Mouse (Mus musculus): Measurements from ENCODE around the gene Zhx3. TPM values are rescaled to one million over a fixed set of nuclear protein-coding genes. Genes with fewer than 3 reads are reported as not detected.

The Zhx3 gene
- polyA plus RNA-seq, 1 experiment: 11.0 TPM

DNA sequence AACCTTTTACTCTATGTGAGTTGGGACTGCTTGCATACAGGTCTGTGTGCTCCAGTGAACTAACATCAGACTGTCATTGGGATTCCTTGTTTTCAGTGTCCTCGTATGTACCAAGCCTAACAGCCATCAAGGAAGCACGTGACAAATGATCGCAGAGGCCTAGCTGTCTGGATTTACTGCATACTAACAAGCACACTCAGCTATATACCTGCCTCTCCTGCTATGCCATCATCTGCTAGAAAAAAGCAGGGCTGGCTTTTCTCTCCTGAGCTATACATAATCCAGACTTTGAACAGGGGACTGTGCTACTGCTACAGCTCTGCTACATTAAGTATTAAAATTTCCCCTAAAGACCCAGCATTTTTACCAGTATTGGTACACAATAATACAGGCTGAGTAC is 70.5 kb downstream of the Zhx3 start:
- H3K4me1 ChIP-seq (ENCODE audit: control insufficient read depth, insufficient read depth, insufficient read length, low read length): peaks cover 27% of the 10 kb centered on the region
- H3K27ac ChIP-seq (replicated peaks; ENCODE audit: low read depth, low read length): no peak overlapping the region

DNA sequence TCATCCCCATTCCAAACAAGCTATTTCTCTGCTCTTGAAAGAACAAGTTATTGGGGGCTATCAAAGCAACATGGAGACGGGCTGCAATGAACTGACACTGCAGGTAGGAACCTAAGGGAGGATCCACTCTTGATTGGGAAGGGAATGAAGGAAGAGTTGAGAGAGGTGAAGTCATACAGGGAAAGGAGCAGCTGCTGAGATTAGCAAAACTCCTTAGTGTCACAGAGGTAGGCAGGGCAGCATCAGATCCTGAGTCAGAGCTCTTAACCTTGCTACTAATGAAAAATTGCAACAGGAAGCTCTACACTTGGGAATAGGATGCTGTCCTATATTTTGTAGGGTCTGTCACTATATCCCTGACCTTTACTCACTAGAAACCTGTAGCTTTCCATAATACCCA is 71.8 kb downstream of the Zhx3 start:
- H3K27ac ChIP-seq (replicated peaks; ENCODE audit: low read depth, low read length): no peak overlapping the region
- H3K4me1 ChIP-seq (ENCODE audit: control insufficient read depth, insufficient read depth, insufficient read length, low read length): peaks cover 27% of the 10 kb centered on the region
- no peak overlapping the region for H3K4me3 ChIP-seq (ENCODE audit: insufficient read depth, low read depth, low read length)

More for the DNA sequence above, 70.5 kb downstream of the Zhx3 start:
- no peak overlapping the region for H3K4me3 ChIP-seq (ENCODE audit: insufficient read depth, low read depth, low read length)

DNA sequence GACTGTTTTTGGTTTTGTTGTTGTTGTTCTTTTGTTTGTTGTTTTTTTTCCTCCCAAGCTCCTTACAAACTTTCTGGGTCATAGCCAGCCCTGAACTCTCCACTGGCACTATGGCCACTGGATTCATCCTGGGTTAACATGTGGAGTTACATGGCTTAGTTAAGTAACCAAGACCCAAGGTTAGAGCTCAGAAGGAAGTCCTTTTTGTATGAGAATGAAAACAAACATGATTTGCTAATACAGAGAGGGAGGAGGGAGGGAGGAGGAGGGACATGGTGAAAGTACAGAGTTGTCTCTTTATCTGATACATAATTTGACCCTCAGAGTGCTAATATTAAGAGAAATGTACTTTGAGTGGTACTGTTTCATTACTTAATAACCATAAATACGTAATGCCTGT is 74.6 kb downstream of the Zhx3 start:
- peaks cover 17% of the 10 kb centered on the region for H3K4me1 ChIP-seq (ENCODE audit: control insufficient read depth, insufficient read depth, insufficient read length, low read length)
- H3K27ac ChIP-seq (replicated peaks; ENCODE audit: low read depth, low read length): peak overlapping the region; percentile 58
- no peak overlapping the region for H3K4me3 ChIP-seq (ENCODE audit: insufficient read depth, low read depth, low read length)

DNA sequence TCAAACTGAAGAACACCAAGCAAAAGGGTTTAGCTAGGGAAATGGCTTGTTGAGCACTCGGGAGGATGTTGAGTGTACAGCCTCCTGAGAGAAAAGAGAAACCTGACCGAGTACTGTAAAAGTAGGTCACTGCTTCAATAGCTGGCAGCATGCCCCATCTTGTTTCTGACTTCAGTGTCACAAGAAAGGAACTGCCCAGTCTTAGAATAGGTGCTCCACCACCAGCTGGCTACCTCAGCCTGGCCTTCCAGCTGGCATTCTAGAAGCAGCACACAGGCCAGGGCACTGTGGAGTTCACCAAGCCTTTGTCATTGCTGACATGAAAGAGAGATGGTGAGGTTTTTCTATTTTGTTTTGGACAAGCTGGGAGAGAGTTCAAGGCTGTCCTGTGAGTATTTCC is 75.8 kb downstream of the Zhx3 start:
- H3K4me3 ChIP-seq (ENCODE audit: insufficient read depth, low read depth, low read length): no peak overlapping the region
- peak overlapping the region; percentile 64 for H3K27ac ChIP-seq (replicated peaks; ENCODE audit: low read depth, low read length)
- H3K4me1 ChIP-seq (ENCODE audit: control insufficient read depth, insufficient read depth, insufficient read length, low read length): peaks cover 13% of the 10 kb centered on the region

DNA sequence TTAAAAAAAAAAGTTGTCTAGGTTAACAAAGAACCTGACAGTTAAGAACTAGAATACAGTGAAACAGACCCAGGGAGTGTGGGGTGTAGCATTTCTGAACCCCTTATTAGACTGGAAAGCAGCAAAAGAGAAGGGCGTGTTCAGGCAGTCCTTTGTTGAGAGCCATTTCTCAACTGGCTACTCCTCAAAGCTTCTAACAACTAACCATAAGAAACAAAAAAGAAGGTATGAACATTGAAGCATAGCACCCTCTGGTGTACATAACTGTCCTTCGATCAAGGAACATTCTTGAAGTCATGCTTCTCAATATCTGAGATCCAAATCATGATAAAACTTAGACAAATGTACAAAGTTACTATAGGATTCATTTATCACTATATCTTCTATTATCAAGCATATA is 79.7 kb downstream of the Zhx3 start:
- Histone ChIP-seq H3K4me1 (ENCODE audit: control insufficient read depth, insufficient read depth, insufficient read length, low read length) (peaks cover 13% of the 10 kb centered on the region), H3K27ac (replicated peaks; ENCODE audit: low read depth, low read length) (no peak overlapping the region), H3K4me3 (ENCODE audit: insufficient read depth, low read depth, low read length) (no peak overlapping the region)

DNA sequence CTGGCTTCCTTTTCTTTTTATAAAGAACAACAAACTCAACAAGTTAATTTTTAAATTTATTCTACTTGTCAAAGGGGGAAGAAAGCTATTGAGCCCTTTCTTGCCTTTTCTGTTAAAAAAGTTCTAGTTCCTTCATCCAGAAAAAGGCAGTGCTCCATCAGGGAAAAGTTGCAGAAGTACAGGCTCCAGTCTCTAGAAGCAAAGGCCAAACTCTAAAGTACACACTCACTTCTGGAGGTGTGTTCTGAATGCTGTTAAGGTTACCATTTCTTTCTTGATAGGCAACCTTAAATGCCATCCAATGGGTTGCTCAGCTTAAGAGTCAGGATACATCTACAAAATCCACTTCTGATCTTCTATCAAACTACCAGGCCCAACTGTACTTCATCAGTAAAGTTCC is 83.1 kb downstream of the Zhx3 start:
- Histone ChIP-seq H3K4me1 (ENCODE audit: control insufficient read depth, insufficient read depth, insufficient read length, low read length) (peaks cover 11% of the 10 kb centered on the region; the same call in 1 of the 2 replicates), H3K4me3 (ENCODE audit: insufficient read depth, low read depth, low read length) (no peak overlapping the region), H3K27ac (replicated peaks; ENCODE audit: low read depth, low read length) (peak overlapping the region; percentile 66)

DNA sequence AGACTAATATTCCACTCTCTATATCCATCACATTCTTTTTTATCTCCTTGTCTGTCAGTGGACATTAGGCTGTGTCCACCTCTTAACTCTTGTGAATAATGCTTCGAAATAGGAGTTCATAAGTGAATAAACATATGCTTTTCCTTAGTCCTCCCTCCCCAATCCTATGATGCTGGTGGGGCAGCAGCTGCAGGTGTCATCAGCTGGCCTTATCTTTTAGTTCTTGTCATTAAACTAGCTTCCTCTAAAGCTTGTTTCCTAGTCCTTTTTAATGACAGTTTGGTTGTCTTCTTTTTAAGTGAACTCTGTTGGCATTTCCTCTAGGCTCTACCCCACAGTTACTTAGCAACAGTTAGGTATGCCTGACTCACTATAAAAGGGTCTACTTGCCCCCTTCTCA is 83.8 kb downstream of the Zhx3 start:
- peak overlapping the region; percentile 72 for H3K27ac ChIP-seq (replicated peaks; ENCODE audit: low read depth, low read length)
- peaks cover 11% of the 10 kb centered on the region; the same call in 1 of the 2 replicates for H3K4me1 ChIP-seq (ENCODE audit: control insufficient read depth, insufficient read depth, insufficient read length, low read length)
- H3K4me3 ChIP-seq (ENCODE audit: insufficient read depth, low read depth, low read length): no peak overlapping the region

DNA sequence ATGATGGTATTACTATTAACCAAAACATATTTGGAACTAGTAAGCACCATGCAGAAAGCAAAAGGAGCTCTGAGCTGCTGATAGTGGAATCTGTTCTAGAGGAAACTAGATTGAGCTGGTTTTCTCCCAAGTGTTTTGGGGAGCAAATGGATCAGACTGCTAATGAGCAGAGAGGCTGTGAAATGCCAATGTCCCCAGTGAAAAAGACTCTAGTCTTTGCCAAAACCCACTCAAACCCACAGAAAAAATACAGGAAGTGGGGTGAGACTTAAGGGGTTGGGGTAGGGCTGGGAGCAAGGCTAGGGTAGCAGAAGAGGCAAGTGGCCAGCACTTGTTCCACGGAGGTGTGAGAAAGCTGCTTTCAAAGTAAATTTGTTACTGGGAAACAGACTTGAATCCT is 86.5 kb downstream of the Zhx3 start:
- Histone ChIP-seq H3K4me3 (ENCODE audit: insufficient read depth, low read depth, low read length) (no peak overlapping the region), H3K27ac (replicated peaks; ENCODE audit: low read depth, low read length) (no peak overlapping the region), H3K4me1 (ENCODE audit: control insufficient read depth, insufficient read depth, insufficient read length, low read length) (peaks cover 14% of the 10 kb centered on the region; the same call in 1 of the 2 replicates)

DNA sequence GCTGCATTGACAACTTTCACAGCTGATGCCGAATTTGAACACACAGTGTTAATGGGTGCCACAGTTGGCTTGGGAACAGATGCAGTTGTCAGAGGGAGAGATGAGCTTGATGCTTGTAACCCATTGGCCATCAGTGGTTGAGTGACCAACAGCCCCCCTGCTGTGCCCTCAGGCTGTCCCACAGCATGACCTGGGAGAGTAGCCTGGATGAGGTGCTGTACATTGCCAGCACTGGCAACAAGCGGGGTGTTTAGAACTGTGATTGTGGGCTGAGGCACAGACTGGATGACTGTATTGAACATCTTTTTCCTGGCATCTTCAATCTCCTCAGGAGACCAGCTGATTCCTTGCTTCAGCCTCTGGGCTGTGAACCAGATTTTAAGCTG is 92.0 kb downstream of the Zhx3 start:
- Histone ChIP-seq H3K4me3 (ENCODE audit: insufficient read depth, low read depth, low read length) (no peak overlapping the region), H3K4me1 (ENCODE audit: control insufficient read depth, insufficient read depth, insufficient read length, low read length) (peaks cover 3% of the 10 kb centered on the region; the same call in 1 of the 2 replicates), H3K27ac (replicated peaks; ENCODE audit: low read depth, low read length) (no peak overlapping the region)

DNA sequence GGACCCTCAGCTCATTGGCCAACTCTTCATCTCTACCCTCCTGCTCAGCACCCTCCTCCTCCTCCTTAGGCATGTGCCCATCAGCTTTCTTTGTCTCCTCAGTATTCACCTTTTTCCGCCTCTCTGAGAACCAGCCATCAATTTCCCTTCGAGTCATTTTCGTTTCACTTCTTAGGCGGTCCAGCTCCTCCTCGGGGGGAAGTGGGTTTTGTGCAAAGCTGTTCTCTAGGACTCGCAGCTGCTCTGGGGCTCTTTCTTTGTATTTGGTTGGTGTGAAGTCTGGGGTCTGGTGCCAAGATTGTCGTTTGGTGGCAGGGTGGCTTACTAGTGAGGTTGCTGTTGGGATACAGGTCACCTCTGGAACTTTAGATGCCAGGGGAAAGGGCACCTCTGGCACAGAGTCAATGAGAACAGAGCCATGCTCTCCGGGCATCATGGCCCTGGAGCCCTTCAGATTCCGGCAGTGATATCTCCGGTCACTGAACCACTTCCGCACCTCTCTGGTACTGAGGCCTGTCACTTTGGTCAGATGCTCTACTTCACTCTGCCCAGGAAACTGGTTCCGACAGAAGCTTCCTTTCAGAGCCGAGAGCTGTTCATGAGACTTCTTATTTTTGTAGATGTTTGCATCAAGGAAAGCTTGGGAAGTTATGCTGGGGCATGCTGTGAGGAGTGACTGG is 92.5 kb downstream of the Zhx3 start:
- Histone ChIP-seq H3K4me1 (ENCODE audit: control insufficient read depth, insufficient read depth, insufficient read length, low read length) (peaks cover 3% of the 10 kb centered on the region; the same call in 1 of the 2 replicates), H3K27ac (replicated peaks; ENCODE audit: low read depth, low read length) (no peak overlapping the region), H3K4me3 (ENCODE audit: insufficient read depth, low read depth, low read length) (no peak overlapping the region)

DNA sequence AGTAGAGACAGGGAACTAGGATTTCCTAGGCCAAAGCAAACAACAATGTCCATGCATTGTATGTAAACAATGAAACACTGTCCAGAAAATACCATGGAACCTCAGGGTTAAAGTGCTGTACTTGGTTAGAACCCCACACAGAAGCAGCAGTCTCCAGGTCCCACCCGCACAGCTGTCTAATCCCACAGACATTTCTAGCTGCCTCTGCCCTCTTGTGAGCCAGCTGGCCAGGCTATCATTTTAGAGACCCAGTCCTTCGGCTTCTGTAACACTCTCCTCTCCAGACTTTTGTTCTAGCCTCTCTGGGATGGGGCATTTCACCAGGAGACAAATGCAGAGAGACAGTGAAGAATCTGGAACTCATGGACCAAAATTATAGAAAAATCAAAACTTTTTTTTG is 94.8 kb downstream of the Zhx3 start:
- H3K4me1 ChIP-seq (ENCODE audit: control insufficient read depth, insufficient read depth, insufficient read length, low read length): no peaks in the 10 kb centered on the region; the same call in 1 of the 2 replicates
- H3K4me3 ChIP-seq (ENCODE audit: insufficient read depth, low read depth, low read length): no peak overlapping the region
- H3K27ac ChIP-seq (replicated peaks; ENCODE audit: low read depth, low read length): no peak overlapping the region

DNA sequence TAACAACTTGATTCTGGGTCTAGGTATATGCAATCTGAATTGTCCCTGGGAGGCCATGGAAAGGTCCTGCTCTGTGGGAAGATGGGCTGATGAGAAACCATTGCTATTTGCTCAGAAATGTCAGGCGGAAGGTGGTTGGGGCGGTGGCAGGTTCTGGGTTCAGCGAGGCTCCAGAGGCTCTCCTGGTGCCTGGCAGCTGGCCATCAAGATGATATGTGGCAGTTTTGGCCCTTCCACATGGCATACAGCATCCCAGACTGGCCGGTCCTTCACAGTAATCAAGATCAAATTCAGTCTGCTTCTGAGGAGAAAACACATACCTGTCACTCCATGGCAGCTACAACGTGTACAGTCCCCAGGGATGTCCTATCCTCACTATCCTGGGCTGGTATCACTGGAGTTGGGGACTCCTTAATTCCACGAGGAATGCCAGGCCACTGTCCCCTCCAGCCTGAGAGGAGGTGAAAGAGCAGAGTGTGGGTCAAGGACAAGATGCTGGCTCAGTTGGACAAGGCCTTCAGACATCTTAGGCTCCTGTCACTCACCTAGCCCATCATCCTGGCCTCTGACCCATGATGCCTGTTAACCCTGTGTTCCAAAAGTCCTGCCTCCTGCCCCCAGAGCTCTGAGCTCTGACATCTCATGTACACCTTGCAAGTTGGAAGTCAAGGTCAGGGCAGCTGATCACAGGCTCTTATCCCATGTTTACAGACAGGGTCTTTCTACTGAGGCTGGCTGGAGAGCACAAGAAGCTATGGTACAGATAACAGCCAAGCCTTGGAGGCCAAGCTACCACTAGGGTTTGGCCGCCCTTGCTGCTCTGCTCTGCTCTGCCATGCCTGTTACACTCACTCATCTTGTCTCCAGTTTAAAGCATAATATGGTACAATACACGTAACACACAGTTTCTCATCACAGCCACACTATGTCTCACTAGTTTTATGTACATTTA is 101.2 kb downstream of the Zhx3 start:
- Histone ChIP-seq H3K4me3 (ENCODE audit: insufficient read depth, low read depth, low read length) (no peak overlapping the region), H3K4me1 (ENCODE audit: control insufficient read depth, insufficient read depth, insufficient read length, low read length) (peaks cover 27% of the 10 kb centered on the region), H3K27ac (replicated peaks; ENCODE audit: low read depth, low read length) (no peak overlapping the region)

DNA sequence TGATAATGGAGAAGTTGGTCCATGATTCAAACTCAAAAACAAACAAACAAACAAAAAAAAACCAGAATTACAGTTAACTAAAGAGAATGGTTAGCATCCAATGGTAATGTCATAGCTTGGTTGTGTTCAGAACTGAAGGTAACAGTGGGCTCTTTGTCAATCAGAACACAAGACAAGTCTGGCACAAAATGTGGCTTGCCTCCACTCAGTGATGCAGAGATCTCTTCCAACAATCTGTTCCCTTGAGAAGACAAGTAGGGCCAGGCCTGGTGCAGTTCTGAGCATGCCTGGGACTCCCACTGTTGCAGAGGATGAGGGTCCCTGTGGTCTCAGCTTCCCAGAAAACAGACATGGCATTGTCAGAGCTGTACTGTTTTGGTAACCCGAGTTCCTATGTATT is 101.9 kb downstream of the Zhx3 start:
- no peak overlapping the region for H3K4me3 ChIP-seq (ENCODE audit: insufficient read depth, low read depth, low read length)
- peaks cover 32% of the 10 kb centered on the region for H3K4me1 ChIP-seq (ENCODE audit: control insufficient read depth, insufficient read depth, insufficient read length, low read length)
- no peak overlapping the region for H3K27ac ChIP-seq (replicated peaks; ENCODE audit: low read depth, low read length)

DNA sequence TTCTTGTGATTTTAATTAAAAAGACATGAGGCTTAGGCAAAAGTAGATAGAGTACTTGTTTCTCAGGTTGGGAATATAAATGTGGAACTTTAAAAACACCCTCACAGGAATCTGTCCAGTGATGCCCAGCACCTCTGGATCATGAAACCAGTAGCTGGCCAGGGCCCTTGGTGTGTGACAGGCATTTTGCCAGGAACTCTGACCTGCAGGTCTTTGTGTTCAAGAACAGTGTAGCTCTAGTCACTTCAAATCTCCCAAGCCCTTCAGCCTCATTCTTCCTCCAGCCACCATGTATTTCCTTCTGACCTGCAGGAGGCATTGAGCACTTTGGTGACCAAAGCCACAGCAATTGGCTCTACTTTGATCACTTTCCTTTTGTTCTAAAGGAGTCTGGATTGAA is 102.4 kb downstream of the Zhx3 start:
- Histone ChIP-seq H3K4me1 (ENCODE audit: control insufficient read depth, insufficient read depth, insufficient read length, low read length) (peaks cover 34% of the 10 kb centered on the region), H3K27ac (replicated peaks; ENCODE audit: low read depth, low read length) (no peak overlapping the region), H3K4me3 (ENCODE audit: insufficient read depth, low read depth, low read length) (no peak overlapping the region)

DNA sequence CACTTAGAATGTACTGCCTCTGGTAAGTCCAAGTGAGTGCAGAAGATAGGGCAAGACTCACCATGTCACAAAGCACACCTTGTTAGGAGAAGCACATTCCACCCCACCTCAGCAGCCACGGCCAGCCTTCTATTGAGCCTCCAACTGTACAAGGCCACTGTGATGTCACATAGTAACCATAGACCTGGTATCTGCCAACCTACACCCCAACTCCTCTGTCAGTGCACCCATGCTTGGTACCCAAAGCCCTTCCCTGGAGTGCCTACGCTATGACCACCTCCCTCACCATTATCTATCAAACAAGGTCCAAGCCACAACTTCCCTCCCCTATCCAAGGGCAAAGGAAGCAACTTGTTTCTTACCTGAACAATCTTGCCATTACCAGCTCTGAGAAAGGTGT is 103.8 kb downstream of the Zhx3 start:
- 0 out of 2 replicates have a peak overlapping the region, but pooled peaks have one; percentile 0 for H3K27ac ChIP-seq (replicated peaks; ENCODE audit: low read depth, low read length)
- H3K4me1 ChIP-seq (ENCODE audit: control insufficient read depth, insufficient read depth, insufficient read length, low read length): peaks cover 38% of the 10 kb centered on the region
- no peak overlapping the region for H3K4me3 ChIP-seq (ENCODE audit: insufficient read depth, low read depth, low read length)
